In genomic region chr19:32755792-32756635, GRCm38 (mm10) we compare ENCODE assay signal across 7 mouse cellular contexts. TPM values are rescaled to one million over a fixed set of nuclear protein-coding genes. Genes with fewer than 3 reads are reported as not detected.
A peak's percentile ranks its signal among the peaks of the same experiment; 100 is the strongest.
DNase-seq lines count a peak whose midpoint lies in the region; ATAC-seq and TF ChIP-seq lines count a peak whose summit lies in the region.

No protein-coding gene starts in this region.

- peak; percentile 75 for ATAC-seq in embryonic facial prominence, embryonic 11.5 days (replicated peaks; ENCODE audit: insufficient number of reproducible peaks, low FRiP score, low TSS enrichment, low read depth)
- ATAC-seq in limb, embryonic 12.5 days (ENCODE audit: insufficient number of reproducible peaks, insufficient read depth, low FRiP score, low TSS enrichment, low read depth): peak; percentile 77
- peak; percentile 87 for ATAC-seq in midbrain, embryonic 15.5 days (replicated peaks)

- TF ChIP-seq POLR2A in spleen, adult 2 months (IDR thresholded peaks at IDR 0.05; ENCODE audit: low read depth, low read length): peak; percentile 76; the same call in 1 of the 2 replicates

- peak; percentile 98 for DNase-seq in adrenal gland, postnatal 14 days
- peak; percentile 97 for DNase-seq in embryonic facial prominence, embryonic 11.5 days (ENCODE audit: low spot score)
- peak; percentile 100 for DNase-seq in heart, adult 11 months
- DNase-seq in kidney, adult 18-20 months: peak; percentile 98
- DNase-seq in spleen, adult 2 months (ENCODE audit: low read depth in 1 of 2, low spot score in 2 of 2): peak; percentile 93 to 94

- peak overlapping the region; percentile 95 for H3K4me3 ChIP-seq in embryonic facial prominence, embryonic 11.5 days (ENCODE audit: low read depth, low read length)
- peak overlapping the region; percentile 96 for H3K4me3 ChIP-seq in limb, embryonic 12.5 days (replicated peaks)
- H3K4me3 ChIP-seq in midbrain, embryonic 15.5 days: peak overlapping the region; percentile 92
- peak overlapping the region; percentile 86 for H3K4me3 ChIP-seq in spleen, adult 2 months (ENCODE audit: extremely low read depth, insufficient read depth, insufficient read length)

- under 1% methylated on average over 49 of the region's 53 CpGs for WGBS in embryonic facial prominence, embryonic 11.5 days
- WGBS in limb, embryonic 12.5 days: under 1% methylated on average over 53 of the region's 53 CpGs
- WGBS in midbrain, embryonic 15.5 days: under 1% methylated on average over 53 of the region's 53 CpGs
- WGBS in spleen, adult 2 months: under 1% methylated on average over 53 of the region's 53 CpGs

- H3K27me3 ChIP-seq in embryonic facial prominence, embryonic 11.5 days (ENCODE audit: control insufficient read depth, insufficient read depth, low read length): 0 out of 2 replicates have a peak, but pooled peaks cover 4% of the 10 kb centered on the region
- peaks cover 16% of the 10 kb centered on the region for H3K27me3 ChIP-seq in limb, embryonic 12.5 days
- H3K27me3 ChIP-seq in midbrain, embryonic 15.5 days (replicated peaks): peaks cover 4% of the 10 kb centered on the region; the same call in 1 of the 2 replicates
- H3K27me3 ChIP-seq in spleen, adult 2 months (ENCODE audit: control insufficient read depth, insufficient read depth, low read length): no peaks in the 10 kb centered on the region

- H3K36me3 ChIP-seq in embryonic facial prominence, embryonic 11.5 days (replicated peaks; ENCODE audit: control insufficient read depth, insufficient read depth, low read depth, low read length): no peaks in the 10 kb centered on the region
- no peaks in the 10 kb centered on the region for H3K36me3 ChIP-seq in limb, embryonic 12.5 days
- no peaks in the 10 kb centered on the region for H3K36me3 ChIP-seq in midbrain, embryonic 15.5 days (replicated peaks)
- H3K36me3 ChIP-seq in spleen, adult 2 months (ENCODE audit: control insufficient read depth, insufficient read depth, low read length): no peaks in the 10 kb centered on the region

- H3K4me1 ChIP-seq in embryonic facial prominence, embryonic 11.5 days (ENCODE audit: control insufficient read depth, insufficient read depth, low read length): no peaks in the 10 kb centered on the region
- H3K4me1 ChIP-seq in limb, embryonic 12.5 days (replicated peaks): peaks cover 15% of the 10 kb centered on the region
- peaks cover 25% of the 10 kb centered on the region for H3K4me1 ChIP-seq in midbrain, embryonic 15.5 days
- peaks cover 7% of the 10 kb centered on the region for H3K4me1 ChIP-seq in spleen, adult 2 months (ENCODE audit: control insufficient read depth, insufficient read depth, insufficient read length)

- peak overlapping the region; percentile 86 for H3K27ac ChIP-seq in embryonic facial prominence, embryonic 11.5 days (replicated peaks; ENCODE audit: low read depth, low read length)
- H3K27ac ChIP-seq in limb, embryonic 12.5 days: peak overlapping the region; percentile 91
- peak overlapping the region; percentile 100 for H3K27ac ChIP-seq in midbrain, embryonic 15.5 days
- peak overlapping the region; percentile 98 for H3K27ac ChIP-seq in spleen, adult 2 months (ENCODE audit: insufficient read depth, low read length)

- H3K9me3 ChIP-seq in embryonic facial prominence, embryonic 11.5 days (replicated peaks; ENCODE audit: control insufficient read depth, low read length): no peaks in the 10 kb centered on the region
- no peaks in the 10 kb centered on the region for H3K9me3 ChIP-seq in limb, embryonic 12.5 days
- no peaks in the 10 kb centered on the region for H3K9me3 ChIP-seq in midbrain, embryonic 15.5 days

- TF ChIP-seq CTCF in spleen, adult 2 months (IDR thresholded peaks at IDR 0.05; ENCODE audit: extremely low read depth, insufficient read depth, insufficient read length, insufficient replicate concordance): peak; percentile 46; the same call in 1 of the 2 replicates

- H3K4me2 ChIP-seq in embryonic facial prominence, embryonic 11.5 days (ENCODE audit: low read depth, low read length): peak overlapping the region; percentile 97
- peak overlapping the region; percentile 95 for H3K4me2 ChIP-seq in limb, embryonic 12.5 days
- peak overlapping the region; percentile 96 for H3K4me2 ChIP-seq in midbrain, embryonic 15.5 days

- peak overlapping the region; percentile 75 for H3K9ac ChIP-seq in embryonic facial prominence, embryonic 11.5 days (replicated peaks; ENCODE audit: low read length)
- peak overlapping the region; percentile 75 for H3K9ac ChIP-seq in limb, embryonic 12.5 days (replicated peaks)
- peak overlapping the region; percentile 96 for H3K9ac ChIP-seq in midbrain, embryonic 15.5 days

RNA-seq across cellular contexts. Expression of gene Pten, which starts 1.3 kb away (rescaled TPM):
- total RNA-seq in adrenal gland, postnatal 14 days (2021): 72.1 and 74.9 TPM in 2 replicates
- 7.4 and 8.4 TPM in 2 replicates for polyA plus RNA-seq in embryonic facial prominence, embryonic 11.5 days (2014; fragmentation: Nextera tagmentation; extraction: Ambion mirVana)
- polyA plus RNA-seq in limb, embryonic 12.5 days (2016; fragmentation: Nextera tagmentation; extraction: Ambion mirVana): 9.3 and 10.2 TPM in 2 replicates
- polyA plus RNA-seq in midbrain, embryonic 15.5 days (2015; fragmentation: Nextera tagmentation; extraction: Ambion mirVana): 10.5 and 12.2 TPM in 2 replicates
- polyA plus RNA-seq in spleen, adult 2 months (2012; rRNA removed): 13.1 and 23.6 TPM in 2 replicates

RNA-seq across cellular contexts. Expression of gene Atad1, which starts 16.4 kb away (rescaled TPM):
- total RNA-seq in adrenal gland, postnatal 14 days (2021): 65.0 and 74.0 TPM in 2 replicates
- 85.9 and 98.4 TPM in 2 replicates for polyA plus RNA-seq in embryonic facial prominence, embryonic 11.5 days (2014; fragmentation: Nextera tagmentation; extraction: Ambion mirVana)
- polyA plus RNA-seq in limb, embryonic 12.5 days (2016; fragmentation: Nextera tagmentation; extraction: Ambion mirVana): 62.8 and 65.8 TPM in 2 replicates
- polyA plus RNA-seq in midbrain, embryonic 15.5 days (2015; fragmentation: Nextera tagmentation; extraction: Ambion mirVana): 106 and 110 TPM in 2 replicates
- polyA plus RNA-seq in spleen, adult 2 months (2012; rRNA removed): 3.5 and 5.1 TPM in 2 replicates

Comparison
In these comparisons a context has a peak if more than half of its experiments do, and no peak if none do; other contexts are left out.
1. Peak in every context shown above with its lines: DNase-seq, ATAC-seq, H3K4me3 ChIP-seq and H3K27ac ChIP-seq.
2. RNA of gene Atad1, which starts 16.4 kb away (polyA plus RNA-seq): 106 to 110 TPM in midbrain, embryonic 15.5 days, 85.9 to 98.4 TPM in embryonic facial prominence, embryonic 11.5 days and 62.8 to 65.8 TPM in limb, embryonic 12.5 days; 3.5 to 5.1 TPM in spleen, adult 2 months; every median in the first group is over 10 times any median in the second.